Mouse (Mus musculus) hindbrain, embryonic 16.5 days (tissue): ENCODE data around the gene Col18a1. TPM values are rescaled to one million over a fixed set of nuclear protein-coding genes. Genes with fewer than 3 reads are reported as not detected.
A peak's percentile ranks its signal among the peaks of the same experiment; 100 is the strongest.

ENCODE experiments used
- ATAC-seq: fragments of 200-750 bp; cut with Nextera tagmentation; 2 replicates; pipeline ENCODE4 v1.8.0; 2017; ENCODE audit warnings: moderate TSS enrichment, moderate library complexity
- H3K27ac ChIP-seq: fragments of 300-500 bp; sonication (generic); 2 replicates; pipeline ENCODE4 v1.5.1; 2014; ENCODE audit warnings: low read depth, mild to moderate bottlenecking, control low read depth, low read length, moderate library complexity
- H3K27me3 ChIP-seq: fragments of 300-500 bp; sonication (generic); replicated peaks from 2 replicates; pipeline ENCODE4 v1.6.1; 2014; ENCODE audit warnings: low read length; ENCODE audit not compliant: control insufficient read depth, insufficient read depth
- H3K36me3 ChIP-seq: fragments of 300-500 bp; sonication (generic); 2 replicates; pipeline ENCODE4 v1.6.1; 2014; ENCODE audit warnings: mild to moderate bottlenecking, low read length, moderate library complexity, mixed read lengths; ENCODE audit not compliant: control insufficient read depth, insufficient read depth
- H3K4me1 ChIP-seq: fragments of 300-500 bp; sonication (generic); 2 replicates; pipeline ENCODE4 v1.6.1; 2014; ENCODE audit warnings: low read depth, low read length; ENCODE audit not compliant: control insufficient read depth, insufficient read depth
- H3K4me2 ChIP-seq: fragments of 300-500 bp; sonication (generic); 2 replicates; pipeline ENCODE4 v1.6.1; 2014; ENCODE audit warnings: mild to moderate bottlenecking, low read length, control low read depth, moderate library complexity
- H3K4me3 ChIP-seq: fragments of 300-500 bp; sonication (generic); 2 replicates; pipeline ENCODE4 v1.5.1; 2014; ENCODE audit warnings: mild to moderate bottlenecking, low read length, control low read depth, moderate library complexity
- H3K9ac ChIP-seq: fragments of 300-500 bp; sonication (generic); 2 replicates; pipeline ENCODE4 v1.6.1; 2014; ENCODE audit warnings: low read depth, mild to moderate bottlenecking, control low read depth, low read length, moderate library complexity
- H3K9me3 ChIP-seq: fragments of 300-500 bp; sonication (generic); 2 replicates; pipeline ENCODE4 v1.6.1; 2014; ENCODE audit warnings: mild to moderate bottlenecking, low read length, moderate library complexity; ENCODE audit not compliant: control insufficient read depth
- WGBS: fragments of 180-500 bp; shearing (Covaris S2); extraction: QIAGEN DNeasy Blood & Tissue Kit; methylation state at CpG from one replicate; pipeline ENCODE4 v1.1.7; 2014; 5-methylcytosine and 5-hydroxymethylcytosine counted together
- polyA plus RNA-seq: library from polyadenylated mRNA; unstranded; fragments of >200 nt; fragmentation: Nextera tagmentation; extraction: Ambion mirVana; gene quantifications from 2 replicates; pipeline ENCODE4 v1.2.1, GENCODE M21; 2015

Gene Col18a1
- polyA plus RNA-seq, 1 experiment from 2014 or later = 26.4 TPM

DNA sequence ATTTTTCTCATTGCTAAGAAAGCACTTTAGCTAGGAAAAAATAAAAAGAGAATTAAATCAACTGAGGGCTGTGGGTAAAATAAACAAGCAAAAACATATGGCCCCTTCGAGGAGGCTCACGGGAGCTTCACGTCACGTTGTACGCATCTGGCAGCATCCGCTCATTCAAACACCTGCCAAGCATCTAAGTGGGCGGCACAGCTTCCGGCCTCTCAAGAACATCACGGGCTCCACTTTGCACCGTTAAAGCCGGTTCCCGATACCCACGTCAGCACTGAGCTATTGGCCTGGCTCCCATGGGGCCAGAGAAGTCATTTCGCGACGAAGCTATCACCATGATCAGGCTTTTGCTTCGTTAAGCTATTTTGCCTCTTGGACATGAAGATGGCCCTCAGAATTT is 26.4 kb upstream of the Col18a1 start:
- H3K4me3 ChIP-seq = no peak overlapping the region
- no peak overlapping the region for H3K9ac ChIP-seq
- ATAC-seq = no peak
- H3K27me3 ChIP-seq = no peaks in the 10 kb centered on the region; the same call in 1 of the 2 replicates
- no peaks in the 10 kb centered on the region for H3K36me3 ChIP-seq
- H3K27ac ChIP-seq = no peak overlapping the region
- 65% methylated on average over 17 of the region's 17 CpGs for WGBS
- H3K9me3 ChIP-seq = no peaks in the 10 kb centered on the region
- H3K4me1 ChIP-seq = peaks cover 7% of the 10 kb centered on the region
- H3K4me2 ChIP-seq = peak overlapping the region; percentile 6; the same call in 1 of the 2 replicates

GRCm38 (mm10) chr10:77190967-77191915 is 24.9 kb upstream of the Col18a1 start:
- 16% methylated on average over 10 of the region's 10 CpGs for WGBS
- peak; percentile 79 for ATAC-seq
- Histone ChIP-seq H3K27ac (0 out of 2 replicates have a peak overlapping the region, but pooled peaks have one; percentile 6), H3K9me3 (no peaks in the 10 kb centered on the region), H3K4me3 (no peak overlapping the region), H3K36me3 (no peaks in the 10 kb centered on the region), H3K4me1 (peaks cover 7% of the 10 kb centered on the region), H3K9ac (no peak overlapping the region), H3K27me3 (no peaks in the 10 kb centered on the region; the same call in 1 of the 2 replicates), H3K4me2 (no peak overlapping the region)

GRCm38 (mm10) chr10:77187427-77187826 is 21.1 kb upstream of the Col18a1 start:
- Histone ChIP-seq H3K9ac (no peak overlapping the region), H3K9me3 (no peaks in the 10 kb centered on the region), H3K27me3 (no peaks in the 10 kb centered on the region; the same call in 1 of the 2 replicates), H3K36me3 (no peaks in the 10 kb centered on the region), H3K4me2 (no peak overlapping the region), H3K4me1 (peaks cover 7% of the 10 kb centered on the region), H3K4me3 (no peak overlapping the region), H3K27ac (no peak overlapping the region)
- WGBS = 75% methylated on average over 7 of the region's 7 CpGs
- no peak for ATAC-seq

- Histone ChIP-seq H3K4me1 (no peaks in the 10 kb centered on the region), H3K9ac (no peak overlapping the region), H3K27me3 (no peaks in the 10 kb centered on the region), H3K9me3 (no peaks in the 10 kb centered on the region), H3K36me3 (no peaks in the 10 kb centered on the region), H3K4me2 (no peak overlapping the region), H3K27ac (no peak overlapping the region), H3K4me3 (no peak overlapping the region)
- 60% methylated on average over 3 of the region's 3 CpGs for WGBS
- ATAC-seq = no peak
Observed at GRCm38 (mm10) chr10:77182804-77183331, 16.5 kb upstream of the Col18a1 start.

- Histone ChIP-seq H3K4me1 (no peaks in the 10 kb centered on the region), H3K36me3 (no peaks in the 10 kb centered on the region), H3K4me3 (no peak overlapping the region), H3K4me2 (no peak overlapping the region), H3K9me3 (no peaks in the 10 kb centered on the region), H3K9ac (no peak overlapping the region), H3K27ac (no peak overlapping the region), H3K27me3 (no peaks in the 10 kb centered on the region)
- no peak for ATAC-seq
- 85% methylated on average over 3 of the region's 3 CpGs for WGBS
Observed at GRCm38 (mm10) chr10:77180110-77180509, 13.8 kb upstream of the Col18a1 start.

GRCm38 (mm10) chr10:77178691-77179090 is 12.3 kb upstream of the Col18a1 start:
- H3K4me1 ChIP-seq = no peaks in the 10 kb centered on the region
- no peaks in the 10 kb centered on the region for H3K9me3 ChIP-seq
- no peak overlapping the region for H3K4me2 ChIP-seq
- H3K27ac ChIP-seq = no peak overlapping the region
- ATAC-seq = no peak
- WGBS = 69% methylated on average over 7 of the region's 7 CpGs
- no peak overlapping the region for H3K9ac ChIP-seq
- no peak overlapping the region for H3K4me3 ChIP-seq
- no peaks in the 10 kb centered on the region for H3K27me3 ChIP-seq
- H3K36me3 ChIP-seq = no peaks in the 10 kb centered on the region

DNA sequence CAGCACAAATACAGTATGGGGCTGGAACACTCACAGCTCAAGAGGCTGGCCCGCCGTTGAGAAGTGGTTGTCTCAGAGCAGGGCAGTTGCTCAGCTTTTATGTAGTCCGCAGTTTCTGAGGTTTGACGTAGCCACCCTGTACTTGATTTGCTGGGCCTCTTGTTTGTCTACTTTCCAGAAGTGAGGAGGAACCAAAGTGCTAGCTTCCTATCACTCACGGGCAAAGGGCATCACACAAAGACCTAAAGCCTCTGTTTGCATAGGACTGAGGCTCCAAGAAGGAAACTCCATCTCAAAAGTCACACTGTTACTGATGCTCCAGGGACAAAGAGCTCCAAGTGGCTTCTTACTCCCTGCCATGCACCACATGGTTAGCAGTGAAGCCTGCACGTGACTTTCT is 4.1 kb upstream of the Col18a1 start:
- no peak overlapping the region for H3K4me2 ChIP-seq
- 88% methylated on average over 6 of the region's 6 CpGs for WGBS
- H3K9ac ChIP-seq = no peak overlapping the region
- no peak overlapping the region for H3K4me3 ChIP-seq
- H3K27ac ChIP-seq = no peak overlapping the region
- H3K36me3 ChIP-seq = no peaks in the 10 kb centered on the region
- H3K4me1 ChIP-seq = peaks cover 11% of the 10 kb centered on the region
- ATAC-seq = no peak
- H3K27me3 ChIP-seq = peaks cover 11% of the 10 kb centered on the region
- no peaks in the 10 kb centered on the region for H3K9me3 ChIP-seq

- H3K27me3 ChIP-seq = peaks cover 18% of the 10 kb centered on the region
- peak; percentile 48 for ATAC-seq
- H3K4me1 ChIP-seq = peaks cover 17% of the 10 kb centered on the region
- no peak overlapping the region; the same call in 1 of the 2 replicates for H3K27ac ChIP-seq
- H3K4me2 ChIP-seq = peak overlapping the region; percentile 97
- peak overlapping the region; percentile 62 for H3K9ac ChIP-seq
- peak overlapping the region; percentile 54 for H3K4me3 ChIP-seq
- no peaks in the 10 kb centered on the region for H3K36me3 ChIP-seq
- no peaks in the 10 kb centered on the region for H3K9me3 ChIP-seq
- under 1% methylated on average over 40 of the region's 40 CpGs for WGBS
Observed at GRCm38 (mm10) chr10:77165318-77165945, 916 bp downstream of the Col18a1 start.
